15 mouse cellular contexts compared by ENCODE assay signal in genomic region chr15:10708591-10709272, GRCm38 (mm10). TPM values are rescaled to one million over a fixed set of nuclear protein-coding genes. Genes with fewer than 3 reads are reported as not detected.
DNase-seq lines count a peak whose midpoint lies in the region; ATAC-seq and TF ChIP-seq lines count a peak whose summit lies in the region.
"Had no signal": no experiment of that assay in that cellular context is flagged by ENCODE, and none has a peak within 500 bp of the region (broad histone marks: within the 10 kb centered on the region; RNA-seq: fewer than 3 reads in every experiment).

No protein-coding gene starts in this region.

- intact Hi-C loops in left cerebral cortex, adult 2 months (cut with DNase I), result no loop called here

- no peak overlapping the region for H3K4me2 ChIP-seq in forebrain, embryonic 16.5 days (ENCODE audit: low read length)
- H3K4me2 ChIP-seq: embryonic facial prominence, embryonic 12.5 days; hindbrain, embryonic 15.5 days; neural tube, embryonic 13.5 days had no signal

- no peaks in the 10 kb centered on the region for H3K27me3 ChIP-seq in forebrain, embryonic 16.5 days (replicated peaks; ENCODE audit: control insufficient read depth, insufficient read depth, low read length)
- H3K27me3 ChIP-seq: embryonic facial prominence, embryonic 12.5 days; hindbrain, embryonic 15.5 days; megakaryocyte, embryonic 14.5 days; neural tube, embryonic 13.5 days had no signal

- 82% methylated on average over 10 of the region's 10 CpGs for WGBS in bone marrow, adult 2 months
- WGBS in forebrain, embryonic 16.5 days, result 92% methylated on average over 10 of the region's 10 CpGs

- no peak for TF ChIP-seq POLR2A in bone marrow, adult 2 months (IDR thresholded peaks at IDR 0.05; ENCODE audit: borderline replicate concordance, control insufficient read depth, low read depth, low read length)

- H3K9me3 ChIP-seq in forebrain, embryonic 16.5 days (ENCODE audit: control insufficient read depth, low read length), result no peaks in the 10 kb centered on the region
- H3K9me3 ChIP-seq: heart, embryonic 10.5 days; hindbrain, embryonic 15.5 days; megakaryocyte, embryonic 14.5 days; neural tube, embryonic 13.5 days had no signal

- no peak overlapping the region for H3K9ac ChIP-seq in forebrain, embryonic 16.5 days (replicated peaks; ENCODE audit: low read depth, low read length)
- H3K9ac ChIP-seq: embryonic facial prominence, embryonic 12.5 days; hindbrain, embryonic 15.5 days; neural tube, embryonic 13.5 days had no signal

- TF ChIP-seq CTCF in left cerebral cortex, adult 2 months (IDR thresholded peaks at IDR 0.05), result peak; percentile 50
- TF ChIP-seq CTCF in bone marrow, adult 2 months (IDR thresholded peaks at IDR 0.05; ENCODE audit: control insufficient read depth, insufficient read depth, low read length), result peak; percentile 24; the same call in 1 of the 2 replicates

- no peak for ATAC-seq in forebrain, embryonic 16.5 days

- H3K27ac ChIP-seq in left cerebral cortex, adult 2 months, result no peak overlapping the region
- H3K27ac ChIP-seq in bone marrow, adult 2 months (ENCODE audit: control insufficient read depth, insufficient read depth, low read depth, low read length, poor library complexity), result no peak overlapping the region
- no peak overlapping the region for H3K27ac ChIP-seq in forebrain, embryonic 16.5 days (ENCODE audit: low read length)
- H3K27ac ChIP-seq: embryonic facial prominence, embryonic 12.5 days; heart, embryonic 10.5 days; hindbrain, embryonic 15.5 days; neural tube, embryonic 13.5 days had no signal

- no peaks in the 10 kb centered on the region; the same call in 1 of the 2 replicates for H3K4me1 ChIP-seq in bone marrow, adult 2 months (ENCODE audit: control insufficient read depth, insufficient read depth, low read length)
- H3K4me1 ChIP-seq in forebrain, embryonic 16.5 days (replicated peaks; ENCODE audit: control insufficient read depth, insufficient read depth, low read length), result peaks cover 23% of the 10 kb centered on the region

- H3K36me3 ChIP-seq in forebrain, embryonic 16.5 days (ENCODE audit: control insufficient read depth, insufficient read depth), result no peaks in the 10 kb centered on the region
- H3K36me3 ChIP-seq: hindbrain, embryonic 15.5 days had no signal

- no peak for DNase-seq in left cerebral cortex, adult 2 months (ENCODE audit: extremely low spot score in 1 of 2, low spot score in 2 of 2)
- no peak for DNase-seq in left cerebral cortex, adult 18-20 months (ENCODE audit: low spot score in 2 of 2)
- DNase-seq in 3T3-L1 (ENCODE audit: low read depth, low spot score), result peak; percentile 46
- DNase-seq in A20 (ENCODE audit: low read depth, low spot score), result peak; percentile 34
- no peak for DNase-seq in neural tube, embryonic 10.5 days (ENCODE audit: extremely low spot score, low spot score)
- DNase-seq in right cerebral cortex, postnatal 4 days, result no peak
- DNase-seq: cerebellum, adult 2 months; right cerebral cortex, adult 18-20 months had no signal

- H3K4me3 ChIP-seq in left cerebral cortex, adult 2 months, result no peak overlapping the region
- no peak overlapping the region for H3K4me3 ChIP-seq in bone marrow, adult 2 months (replicated peaks; ENCODE audit: control insufficient read depth, low read depth, low read length)
- no peak overlapping the region for H3K4me3 ChIP-seq in forebrain, embryonic 16.5 days (replicated peaks; ENCODE audit: low read length)
- H3K4me3 ChIP-seq: embryonic facial prominence, embryonic 12.5 days; heart, embryonic 10.5 days; hindbrain, embryonic 15.5 days; megakaryocyte, embryonic 14.5 days; neural tube, embryonic 13.5 days had no signal

RNA-seq across cellular contexts. Expression of gene Rai14, which starts 5.7 kb away (rescaled TPM):
- total RNA-seq in left cerebral cortex, adult 2 months (2021), result 10 to 100 TPM in 1 of 2 experiments, 1 to 10 TPM in 1; 8.9 to 12.5 TPM
- total RNA-seq in left cerebral cortex, adult 18-20 months (2021), result 10 to 100 TPM in 1 of 2 experiments, 1 to 10 TPM in 1; 7.3 to 11.1 TPM
- 5.2 and 11.1 TPM in 2 replicates for polyA plus RNA-seq in bone marrow, adult 2 months (2011; ENCODE audit: insufficient read depth, insufficient read length, low replicate concordance, missing spikeins)
- 33.3 and 40.0 TPM in 2 replicates for polyA plus RNA-seq in forebrain, embryonic 16.5 days (2015; fragmentation: Nextera tagmentation; extraction: Ambion mirVana)

Comparison
In these comparisons a context has a peak if more than half of its experiments do, and no peak if none do; other contexts are left out.
1. DNase-seq: peak in 3T3-L1 (single experiment) and A20 (single experiment); none in left cerebral cortex, adult 2 months (0 of 2), left cerebral cortex, adult 18-20 months (0 of 2), neural tube, embryonic 10.5 days (single experiment) and right cerebral cortex, postnatal 4 days (single experiment).